Mouse (Mus musculus) midbrain, embryonic 10.5 days (tissue): ENCODE results near the gene Trim66. TPM values are rescaled to one million over a fixed set of nuclear protein-coding genes. Genes with fewer than 3 reads are reported as not detected.

Experiments used
- DNase-seq: peaks from one replicate; pipeline ENCODE4 v3.0.0-alpha.2; 2017; ENCODE audit warnings: low spot score
- H3K27ac ChIP-seq: fragments of 300-500 bp; sonication (generic); replicated peaks from 2 replicates; pipeline ENCODE4 v1.5.1; 2016; ENCODE audit warnings: mild to moderate bottlenecking
- H3K27me3 ChIP-seq: fragments of 300-500 bp; sonication (generic); 2 replicates; pipeline ENCODE4 v1.6.1; 2016; ENCODE audit warnings: low read depth, mild to moderate bottlenecking; ENCODE audit not compliant: poor library complexity, severe bottlenecking
- H3K36me3 ChIP-seq: fragments of 300-500 bp; sonication (generic); 2 replicates; pipeline ENCODE4 v1.6.1; 2016; ENCODE audit warnings: mild to moderate bottlenecking, moderate library complexity
- H3K4me1 ChIP-seq: fragments of 300-500 bp; sonication (generic); 2 replicates; pipeline ENCODE4 v1.6.1; 2016
- H3K4me3 ChIP-seq: fragments of 300-500 bp; sonication (generic); 2 replicates; pipeline ENCODE4 v1.5.1; 2016; ENCODE audit warnings: mild to moderate bottlenecking, moderate library complexity
- H3K9me3 ChIP-seq: fragments of 300-500 bp; sonication (generic); replicated peaks from 2 replicates; pipeline ENCODE4 v1.6.1; 2016; ENCODE audit warnings: mild to moderate bottlenecking
- WGBS: fragments of 180-500 bp; shearing (Covaris S2); methylation state at CpG from one replicate; pipeline ENCODE4 v1.1.7; 2016; 5-methylcytosine and 5-hydroxymethylcytosine counted together
- microRNA-seq: library from miRNA; unstranded; fragments of <30 nt; microRNA quantifications from one replicate; pipeline ENCODE4, GENCODE M21; 2017
- polyA plus RNA-seq: library from polyadenylated mRNA; unstranded; fragments of >200 nt; fragmentation: Nextera tagmentation; extraction: Ambion mirVana; gene quantifications from 2 replicates; pipeline ENCODE4 v1.2.1, GENCODE M21; 2016

The Trim66 gene
- polyA plus RNA-seq, 1 experiment from 2014 or later = 0.09 TPM

- H3K36me3 ChIP-seq = no peaks in the 10 kb centered on the region
- no peak for DNase-seq
- H3K4me1 ChIP-seq = no peaks in the 10 kb centered on the region
- whole genome bisulfite sequencing = 69% methylated on average over 3 of the region's 3 CpGs
- H3K9me3 ChIP-seq = no peaks in the 10 kb centered on the region
- H3K4me3 ChIP-seq = no peak overlapping the region
- no peaks in the 10 kb centered on the region for H3K27me3 ChIP-seq
- H3K27ac ChIP-seq = no peak overlapping the region
Observed at GRCm38 (mm10) chr7:109424422-109425159, 83.3 kb downstream of the Trim66 start.

- Histone ChIP-seq H3K4me1 (no peaks in the 10 kb centered on the region), H3K36me3 (no peaks in the 10 kb centered on the region), H3K27ac (no peak overlapping the region), H3K9me3 (no peaks in the 10 kb centered on the region), H3K4me3 (no peak overlapping the region), H3K27me3 (no peaks in the 10 kb centered on the region)
- no peak for DNase-seq
- 85% methylated on average over 8 of the region's 8 CpGs for WGBS
Observed at GRCm38 (mm10) chr7:109422803-109423202, 85.1 kb downstream of the Trim66 start.

- H3K9me3 ChIP-seq = no peaks in the 10 kb centered on the region
- no peaks in the 10 kb centered on the region for H3K27me3 ChIP-seq
- no peak overlapping the region for H3K4me3 ChIP-seq
- peak; percentile 17 for DNase-seq
- H3K27ac ChIP-seq = no peak overlapping the region
- 61% methylated on average over 7 of the region's 7 CpGs for WGBS
- H3K4me1 ChIP-seq = 0 out of 2 replicates have a peak, but pooled peaks cover 7% of the 10 kb centered on the region
- no peaks in the 10 kb centered on the region for H3K36me3 ChIP-seq
Observed at GRCm38 (mm10) chr7:109405491-109405890, 102.4 kb downstream of the Trim66 start.

GRCm38 (mm10) chr7:109399299-109399698 lies 108.6 kb downstream of the Trim66 start:
- DNase-seq = no peak
- Histone ChIP-seq H3K4me1 (no peaks in the 10 kb centered on the region), H3K4me3 (no peak overlapping the region), H3K27me3 (no peaks in the 10 kb centered on the region), H3K36me3 (no peaks in the 10 kb centered on the region), H3K27ac (no peak overlapping the region), H3K9me3 (no peaks in the 10 kb centered on the region)
- WGBS = 71% methylated on average over 3 of the region's 3 CpGs

Small RNA genes lying within 50 kb of the gene (microRNA-seq; reads per million reads assigned to microRNA genes)
- not detected for gene Gm47284

Other genes with a start within 250 kb of the Trim66 start
- 10.2 and 18.6 TPM in 2 replicates for gene Stk33, start 69.1 kb downstream of the Trim66 start, polyA plus RNA-seq
- 113 and 126 TPM in 2 replicates for gene Rpl27a, start 11.0 kb upstream of the Trim66 start, polyA plus RNA-seq
- 36.3 and 42.2 TPM in 2 replicates for gene St5, start 195.5 kb upstream of the Trim66 start, polyA plus RNA-seq
- gene Akip1, start 195.6 kb upstream of the Trim66 start, polyA plus RNA-seq = 24.2 and 28.8 TPM in 2 replicates
- gene BC051019, start 215.7 kb upstream of the Trim66 start, polyA plus RNA-seq = 0.09 and 0.19 TPM in 2 replicates
- 0.20 TPM in 1 of 2 replicates, not detected in the other for gene Ascl3, start 223.6 kb upstream of the Trim66 start, polyA plus RNA-seq
- gene Tmem9b, start 244.7 kb upstream of the Trim66 start, polyA plus RNA-seq = 43.8 and 51.9 TPM in 2 replicates